Mouse (Mus musculus) frontal cortex, adult (tissue): ENCODE measurements at regions not wholly inside any gene's neighbourhood (a gene's known extent, or its start where the extent isn't known, plus 50 kb on each side); places are given as distances from the start of the nearest gene placed in this dataset.
A peak's percentile ranks its signal among the peaks of the same experiment; 100 is the strongest.
"Not testable (repeated sequence)": the region's sequence is repeated elsewhere in the genome, so short reads cannot be mapped to it uniquely, and the experiment has no call there.

Source experiments
- ATAC-seq: cut with Nextera tagmentation; 2 replicates; pipeline ENCODE4 v1.9.2; 2017; ENCODE audit warnings: mild to moderate bottlenecking, moderate library complexity, mixed read lengths; ENCODE audit not compliant: low TSS enrichment

DNA sequence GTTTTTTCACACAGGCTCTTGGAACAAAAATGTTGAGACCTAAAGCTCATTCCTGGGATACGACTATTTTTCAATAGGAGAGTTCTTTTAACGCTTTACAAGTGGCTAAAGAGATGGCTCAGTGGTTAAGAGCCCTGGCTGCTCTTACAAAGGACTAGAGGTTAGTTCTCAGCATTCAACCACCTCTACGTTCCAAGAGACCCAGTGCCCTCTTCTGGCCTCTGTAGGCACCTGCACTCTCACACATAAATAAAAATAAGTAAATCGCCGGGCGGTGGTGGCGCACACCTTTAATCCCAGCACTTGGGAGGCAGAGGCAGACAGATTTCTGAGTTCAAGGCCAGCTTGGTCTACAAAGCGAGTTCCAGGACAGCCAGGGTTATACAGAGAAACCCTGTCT, 70.5 kb upstream of the Rad23b start:
- ATAC-seq = not testable (repeated sequence)

DNA sequence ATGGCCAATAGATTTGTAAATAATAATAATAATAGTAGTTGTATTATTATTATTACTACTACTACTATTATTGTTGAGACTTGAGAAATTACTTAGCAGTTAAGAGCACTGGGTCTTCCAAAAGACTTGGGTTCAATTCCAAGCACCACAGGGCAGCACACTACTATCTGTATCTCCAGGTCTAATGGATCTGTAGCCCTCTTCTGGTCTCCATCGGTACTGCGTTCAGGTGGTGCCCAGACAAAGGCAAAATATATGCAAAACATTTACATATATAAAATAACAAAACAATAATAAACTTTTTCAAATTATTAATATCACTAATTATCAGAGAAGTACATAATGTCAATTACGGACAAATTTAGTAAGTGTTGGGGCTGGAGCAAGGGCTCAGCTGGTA, 69.1 kb upstream of the Rad23b start:
- ATAC-seq = no peak

GRCm38 (mm10) chr4:55281486-55282096, 68.3 kb upstream of the Rad23b start:
- no peak for ATAC-seq

GRCm38 (mm10) chr4:55282474-55282873, 67.4 kb upstream of the Rad23b start:
- no peak for ATAC-seq

- no peak; the same call in 1 of the 2 replicates for ATAC-seq
Measured at GRCm38 (mm10) chr4:55284722-55285225, 65.1 kb upstream of the Rad23b start.

DNA sequence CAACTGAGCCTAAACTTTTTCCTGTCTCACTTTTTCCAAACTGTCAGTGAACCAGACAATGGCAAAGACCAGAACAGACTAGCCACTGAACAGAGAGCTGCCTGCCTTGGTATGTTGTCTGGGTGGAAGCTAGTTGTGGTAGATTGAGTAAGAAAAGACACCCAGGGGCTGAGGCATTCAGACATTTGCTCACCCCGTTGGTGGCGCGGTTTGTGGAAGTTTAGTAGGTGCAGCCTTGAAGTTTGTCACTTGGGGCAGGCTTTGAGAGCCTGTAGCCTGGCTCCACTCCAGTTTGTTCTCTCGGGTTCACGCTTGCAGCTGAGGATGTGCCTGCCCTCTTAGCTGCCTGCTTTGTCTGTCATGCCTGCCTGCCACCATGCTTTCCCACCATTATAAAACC, 64.2 kb upstream of the Rad23b start:
- ATAC-seq = no peak

DNA sequence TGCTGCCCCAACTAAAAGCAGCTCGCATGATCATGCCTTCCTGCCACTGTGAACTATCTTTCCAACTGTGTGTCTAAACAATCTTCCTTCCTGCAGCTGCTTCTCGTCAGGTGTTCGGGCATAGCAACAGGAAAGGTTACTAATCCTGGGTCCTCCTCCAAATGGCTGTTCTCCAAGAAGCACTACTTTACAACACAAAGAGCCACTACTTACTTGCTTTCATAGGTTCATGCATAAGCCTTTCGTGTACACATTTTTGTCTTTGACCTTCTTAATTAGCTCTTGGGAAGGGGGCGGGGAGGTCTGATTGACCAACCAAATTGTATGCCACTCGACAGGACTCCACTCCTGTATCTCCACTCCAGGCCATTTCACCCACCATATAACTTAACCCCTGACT, 61.4 kb upstream of the Rad23b start:
- ATAC-seq = no peak

DNA sequence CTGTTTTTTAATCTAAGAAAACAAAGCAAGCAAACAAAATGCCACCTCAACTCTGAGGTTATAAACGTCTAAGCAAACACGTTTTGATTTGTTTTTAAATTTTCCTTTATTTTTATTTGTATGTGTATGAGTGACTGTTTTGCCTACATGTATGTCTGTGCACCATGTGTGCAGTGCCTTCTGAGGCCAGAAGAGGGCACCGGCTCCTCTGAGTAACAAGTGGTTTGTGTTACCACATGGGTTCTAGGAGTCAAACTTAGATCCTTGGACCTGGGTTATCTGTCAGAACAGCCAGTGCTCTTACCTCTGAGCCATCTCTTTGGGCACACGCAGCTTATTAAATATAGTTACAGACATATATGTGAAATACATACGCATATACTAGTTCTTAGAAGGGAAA, 57.6 kb upstream of the Rad23b start:
- no peak for ATAC-seq

DNA sequence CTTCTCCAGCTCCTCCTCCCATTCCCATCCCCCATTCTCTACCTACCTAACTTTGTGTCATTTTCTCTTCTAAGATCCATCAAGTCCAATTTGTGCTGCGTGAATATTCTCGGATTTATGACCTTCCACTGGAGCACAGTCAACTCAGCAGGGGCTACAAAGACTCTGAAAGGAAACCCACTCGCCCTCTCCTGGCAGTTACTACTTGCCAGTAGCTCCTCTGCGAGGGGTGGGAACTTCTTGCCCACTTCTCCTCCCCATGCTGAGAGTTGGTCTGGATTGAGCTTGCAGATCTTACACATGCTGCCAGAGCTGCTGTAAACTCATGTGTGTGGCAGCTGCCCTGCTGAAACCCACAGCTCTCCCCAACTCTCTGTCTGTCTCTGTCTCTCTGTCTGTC, 57.1 kb upstream of the Rad23b start:
- no peak for ATAC-seq

- ATAC-seq = no peak; the same call in 1 of the 2 replicates
Measured at GRCm38 (mm10) chr4:55293347-55294079, 56.3 kb upstream of the Rad23b start.

DNA sequence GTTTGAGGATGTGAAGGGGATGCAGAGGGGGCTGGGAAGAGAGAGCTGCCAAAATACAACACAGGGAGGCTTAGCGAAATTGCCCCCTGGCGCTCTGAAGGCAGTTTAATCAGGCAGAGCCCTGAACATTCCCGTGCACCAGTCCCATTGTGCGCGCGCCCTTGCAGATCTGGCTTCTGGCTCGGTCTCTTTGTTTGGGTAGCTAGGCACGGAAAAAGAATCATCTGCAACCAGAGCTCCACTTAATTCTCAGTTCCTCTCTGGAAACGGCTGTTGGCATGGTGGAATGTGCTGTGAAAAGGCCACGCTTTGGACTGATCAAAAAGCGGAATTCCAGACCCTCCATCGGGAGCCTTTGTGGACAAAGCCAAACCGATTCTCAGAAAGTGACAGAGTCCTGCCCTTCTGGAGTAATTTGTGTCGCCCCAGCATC, 55.6 kb upstream of the Rad23b start:
- ATAC-seq = peak; percentile 86

- no peak for ATAC-seq
Measured at GRCm38 (mm10) chr4:55297841-55298240, 52.0 kb upstream of the Rad23b start.
